Mouse (Mus musculus): Measurements from ENCODE around the gene Mtg1. TPM values are rescaled to one million over a fixed set of nuclear protein-coding genes. Genes with fewer than 3 reads are reported as not detected.

The Mtg1 gene
- total and polyA plus RNA-seq, 3 experiments, result 10.8 to 38.1 TPM; not detected in 1

- H3K27ac ChIP-seq (ENCODE audit: control insufficient read depth, low read depth, low read length), result no peak overlapping the region
- H3K36me3 ChIP-seq (ENCODE audit: control insufficient read depth in 1 of 2, insufficient read depth in 2 of 2, low read length in 2 of 2), result peaks cover 0 to 2% of the 10 kb centered on the region in 2 experiments; a peak in 2 of 4 replicates
- H3K9me3 ChIP-seq (replicated peaks; ENCODE audit: insufficient read depth, low read length), result no peaks in the 10 kb centered on the region
- no peak overlapping the region for H3K9ac ChIP-seq (ENCODE audit: control insufficient read depth, low read depth, low read length, poor library complexity, severe bottlenecking)
- TF ChIP-seq GABPA (IDR thresholded peaks at IDR 0.05; ENCODE audit: low read depth, low read length) (no peak), E2F4 (IDR thresholded peaks at IDR 0.05; ENCODE audit: borderline replicate concordance, low read depth, low read length) (no peak)
- H3K4me3 ChIP-seq (ENCODE audit: control insufficient read depth in 1 of 2, insufficient read depth in 1 of 2, low read depth in 2 of 2, low read length in 2 of 2), result no peak overlapping the region
- H3K4me1 ChIP-seq (ENCODE audit: control insufficient read depth in 1 of 2, insufficient read depth in 2 of 2, low read length in 2 of 2), result peaks cover 5% of the 10 kb centered on the region in 2 experiments; a peak in 2 of 4 replicates
- no peaks in the 10 kb centered on the region for H3K27me3 ChIP-seq (ENCODE audit: control insufficient read depth in 1 of 2, insufficient read depth in 2 of 2, low read length in 2 of 2)
- no peaks in the 10 kb centered on the region for H3K79me2 ChIP-seq (ENCODE audit: control insufficient read depth, insufficient read depth, low read length, poor library complexity)
- DNase-seq (ENCODE audit: low read depth, low spot score), result no peak
Measured at GRCm38 (mm10) chr7:140121338-140121910, 15.9 kb upstream of the Mtg1 start.

- H3K36me3 ChIP-seq (ENCODE audit: control insufficient read depth in 1 of 2, insufficient read depth in 2 of 2, low read length in 2 of 2), result no peaks in the 10 kb centered on the region; a peak in 1 of 4 replicates
- no peaks in the 10 kb centered on the region for H3K27me3 ChIP-seq (ENCODE audit: control insufficient read depth in 1 of 2, insufficient read depth in 2 of 2, low read length in 2 of 2)
- H3K27ac ChIP-seq (ENCODE audit: control insufficient read depth, low read depth, low read length), result no peak overlapping the region
- peak; percentile 47 for DNase-seq (ENCODE audit: low read depth, low spot score)
- H3K4me3 ChIP-seq (ENCODE audit: control insufficient read depth in 1 of 2, insufficient read depth in 1 of 2, low read depth in 2 of 2, low read length in 2 of 2), result no peak overlapping the region
- no peaks in the 10 kb centered on the region for H3K9me3 ChIP-seq (replicated peaks; ENCODE audit: insufficient read depth, low read length)
- no peaks in the 10 kb centered on the region for H3K79me2 ChIP-seq (ENCODE audit: control insufficient read depth, insufficient read depth, low read length, poor library complexity)
- H3K9ac ChIP-seq (ENCODE audit: control insufficient read depth, low read depth, low read length, poor library complexity, severe bottlenecking), result no peak overlapping the region
- TF ChIP-seq ETS1 (IDR thresholded peaks at IDR 0.05; ENCODE audit: low read depth, low read length) (peak; percentile 25; the same call in 1 of the 2 replicates), GATA1 (IDR thresholded peaks at IDR 0.05; ENCODE audit: low read depth, low read length) (no peak)
- no peaks in the 10 kb centered on the region; a peak in 1 of 4 replicates for H3K4me1 ChIP-seq (ENCODE audit: control insufficient read depth in 1 of 2, insufficient read depth in 2 of 2, low read length in 2 of 2)
Measured at GRCm38 (mm10) chr7:140122765-140123164, 14.6 kb upstream of the Mtg1 start.

GRCm38 (mm10) chr7:140124382-140124781 lies 13.0 kb upstream of the Mtg1 start:
- Histone ChIP-seq H3K9ac (ENCODE audit: control insufficient read depth, low read depth, low read length, poor library complexity, severe bottlenecking) (no peak overlapping the region), H3K79me2 (ENCODE audit: control insufficient read depth, insufficient read depth, low read length, poor library complexity) (no peaks in the 10 kb centered on the region), H3K27me3 (ENCODE audit: control insufficient read depth in 1 of 2, insufficient read depth in 2 of 2, low read length in 2 of 2) (no peaks in the 10 kb centered on the region), H3K4me1 (ENCODE audit: control insufficient read depth in 1 of 2, insufficient read depth in 2 of 2, low read length in 2 of 2) (no peaks in the 10 kb centered on the region; a peak in 1 of 4 replicates), H3K9me3 (replicated peaks; ENCODE audit: insufficient read depth, low read length) (no peaks in the 10 kb centered on the region), H3K36me3 (ENCODE audit: control insufficient read depth in 1 of 2, insufficient read depth in 2 of 2, low read length in 2 of 2) (no peaks in the 10 kb centered on the region; a peak in 1 of 4 replicates), H3K4me3 (ENCODE audit: control insufficient read depth in 1 of 2, insufficient read depth in 1 of 2, low read depth in 2 of 2, low read length in 2 of 2) (no peak overlapping the region), H3K27ac (ENCODE audit: control insufficient read depth, low read depth, low read length) (no peak overlapping the region)
- TF ChIP-seq CHD1 (IDR thresholded peaks at IDR 0.05; ENCODE audit: low read depth, low read length), result no peak
- no peak for TF ChIP-seq USF1 (IDR thresholded peaks at IDR 0.05; ENCODE audit: low read depth, low read length)
- no peak for TF ChIP-seq MAFK (IDR thresholded peaks at IDR 0.05; ENCODE audit: borderline replicate concordance, low read depth, low read length)
- no peak for TF ChIP-seq MYC (IDR thresholded peaks at IDR 0.05; ENCODE audit: low read depth, low read length)
- TF ChIP-seq BHLHE40 (IDR thresholded peaks at IDR 0.05; ENCODE audit: borderline replicate concordance, low read depth, low read length), result no peak
- TF ChIP-seq USF2 (IDR thresholded peaks at IDR 0.05; ENCODE audit: borderline replicate concordance in 1 of 2, insufficient read depth in 1 of 2, low read depth in 1 of 2, low read length in 2 of 2), result no peak
- no peak for TF ChIP-seq CTCF (IDR thresholded peaks at IDR 0.05 in 2 of 3, conservative IDR thresholded peaks at IDR 0.05 in 1 of 3; ENCODE audit: control insufficient read depth in 1 of 3, insufficient read depth in 1 of 3, low read depth in 2 of 3, low read length in 3 of 3, poor library complexity in 1 of 3, severe bottlenecking in 1 of 3)
- no peak for TF ChIP-seq ETS1 (IDR thresholded peaks at IDR 0.05; ENCODE audit: low read depth, low read length)
- no peak for TF ChIP-seq NELFE (IDR thresholded peaks at IDR 0.05; ENCODE audit: low read depth, low read length)
- DNase-seq (ENCODE audit: low read depth, low spot score), result no peak

Measured in MEL (cell line).